Mouse (Mus musculus) heart, postnatal 10 days (tissue): ENCODE data around the gene Cit. TPM values are rescaled to one million over a fixed set of nuclear protein-coding genes. Genes with fewer than 3 reads are reported as not detected.

Source experiments
- DNase-seq, 2 experiments: peaks; one replicate each; pipeline ENCODE4 v3.0.0; 2021
- intact Hi-C: fragments of 180-260 bp; cut with DNase I; formaldehyde crosslinking; loops from one replicate; pipeline ENCODE4 v1.15.1; 2025
- total RNA-seq, 2 experiments: library from RNA; stranded (reverse); gene quantifications; 2 replicates each; pipeline ENCODE4 v1.2.3; 2021

Gene Cit
- total RNA-seq, 2 experiments from 2014 or later = 9.6 to 9.8 TPM

GRCm38 (mm10) chr5:115908699-115909098, 63.6 kb downstream of the Cit start:
- intact Hi-C loops = no loop called here
- DNase-seq = no peak

- intact Hi-C loops = no loop called here
- peak; percentile 65 to 68 for DNase-seq
Measured at GRCm38 (mm10) chr5:115909106-115909505, 64.0 kb downstream of the Cit start.

- DNase-seq = no peak
- intact Hi-C loops = no loop called here
Measured at GRCm38 (mm10) chr5:115910491-115910890, 65.4 kb downstream of the Cit start.

GRCm38 (mm10) chr5:115915481-115915880, 70.4 kb downstream of the Cit start:
- intact Hi-C loops = no loop called here
- peak; percentile 46 to 56 for DNase-seq

GRCm38 (mm10) chr5:115917960-115918359, 72.9 kb downstream of the Cit start:
- DNase-seq = no peak
- intact Hi-C loops = no loop called here

- DNase-seq = no peak
- intact Hi-C loops = no loop called here
Measured at GRCm38 (mm10) chr5:115918597-115919351, 73.7 kb downstream of the Cit start.

- intact Hi-C loops = no loop called here
Measured at GRCm38 (mm10) chr5:115921990-115922389, 76.9 kb downstream of the Cit start.

GRCm38 (mm10) chr5:115924946-115925345, 79.9 kb downstream of the Cit start:
- intact Hi-C loops = no loop called here
- no peak for DNase-seq

More at GRCm38 (mm10) chr5:115921990-115922389, 76.9 kb downstream of the Cit start:
- no peak for DNase-seq

GRCm38 (mm10) chr5:115928786-115929507, 83.9 kb downstream of the Cit start:
- peak in 1 of 2 experiments; percentile 13 for DNase-seq
- intact Hi-C loops = no loop called here

GRCm38 (mm10) chr5:115932325-115932724, 87.2 kb downstream of the Cit start:
- no peak for DNase-seq
- intact Hi-C loops = no loop called here

- peak; percentile 8 to 9 for DNase-seq
- intact Hi-C loops = no loop called here
Measured at GRCm38 (mm10) chr5:115936851-115937250, 91.8 kb downstream of the Cit start.

GRCm38 (mm10) chr5:115937566-115937965, 92.5 kb downstream of the Cit start:
- intact Hi-C loops = no loop called here
- no peak for DNase-seq

- DNase-seq = no peak
- intact Hi-C loops = no loop called here
Measured at GRCm38 (mm10) chr5:115938999-115939398, 93.9 kb downstream of the Cit start.

- intact Hi-C loops = no loop called here
- no peak for DNase-seq
Measured at GRCm38 (mm10) chr5:115942389-115942788, 97.3 kb downstream of the Cit start.

GRCm38 (mm10) chr5:115944791-115945490, 99.9 kb downstream of the Cit start:
- intact Hi-C loops = no loop called here
- no peak for DNase-seq

- DNase-seq = no peak
- intact Hi-C loops = no loop called here
Measured at GRCm38 (mm10) chr5:115947622-115948353, 102.7 kb downstream of the Cit start.

GRCm38 (mm10) chr5:115950936-115951335, 105.9 kb downstream of the Cit start:
- intact Hi-C loops = no loop called here
- no peak for DNase-seq

GRCm38 (mm10) chr5:115953173-115953572, 108.1 kb downstream of the Cit start:
- intact Hi-C loops = no loop called here
- no peak for DNase-seq

- no peak for DNase-seq
- intact Hi-C loops = no loop called here
Measured at GRCm38 (mm10) chr5:115954084-115954483, 109.0 kb downstream of the Cit start.

GRCm38 (mm10) chr5:115954549-115954948, 109.5 kb downstream of the Cit start:
- DNase-seq = no peak
- intact Hi-C loops = no loop called here

GRCm38 (mm10) chr5:115955131-115955530, 110.1 kb downstream of the Cit start:
- intact Hi-C loops = no loop called here
- no peak for DNase-seq
